Mouse (Mus musculus): ENCODE results near the gene Chst1. TPM values are rescaled to one million over a fixed set of nuclear protein-coding genes. Genes with fewer than 3 reads are reported as not detected.

Chst1 gene
- polyA plus RNA-seq, 1 experiment = 5.3 TPM

- no peak for TF ChIP-seq CTCF (IDR thresholded peaks at IDR 0.05; ENCODE audit: borderline replicate concordance, insufficient read depth, low read length)
- no peak for TF ChIP-seq POLR2A (IDR thresholded peaks at IDR 0.05; ENCODE audit: low read depth, low read length)
- Histone ChIP-seq H3K4me1 (ENCODE audit: control insufficient read depth, insufficient read depth, low read length) (peaks cover 8% of the 10 kb centered on the region), H3K27ac (ENCODE audit: insufficient read depth, low read length) (no peak overlapping the region), H3K4me3 (ENCODE audit: insufficient read depth, low read length) (no peak overlapping the region)
Observed at GRCm38 (mm10) chr2:92630799-92631198, 31.3 kb downstream of the Chst1 start.

GRCm38 (mm10) chr2:92632027-92632426 is 32.5 kb downstream of the Chst1 start:
- TF ChIP-seq POLR2A (IDR thresholded peaks at IDR 0.05; ENCODE audit: low read depth, low read length) (no peak), CTCF (IDR thresholded peaks at IDR 0.05; ENCODE audit: borderline replicate concordance, insufficient read depth, low read length) (no peak)
- H3K27ac ChIP-seq (ENCODE audit: insufficient read depth, low read length) = no peak overlapping the region
- H3K4me3 ChIP-seq (ENCODE audit: insufficient read depth, low read length) = no peak overlapping the region
- peaks cover 8% of the 10 kb centered on the region for H3K4me1 ChIP-seq (ENCODE audit: control insufficient read depth, insufficient read depth, low read length)

- no peak for TF ChIP-seq POLR2A (IDR thresholded peaks at IDR 0.05; ENCODE audit: low read depth, low read length)
- no peak for TF ChIP-seq CTCF (IDR thresholded peaks at IDR 0.05; ENCODE audit: borderline replicate concordance, insufficient read depth, low read length)
- no peak overlapping the region for H3K27ac ChIP-seq (ENCODE audit: insufficient read depth, low read length)
- H3K4me1 ChIP-seq (ENCODE audit: control insufficient read depth, insufficient read depth, low read length) = no peaks in the 10 kb centered on the region
- no peak overlapping the region for H3K4me3 ChIP-seq (ENCODE audit: insufficient read depth, low read length)
Observed at GRCm38 (mm10) chr2:92640555-92640954, 41.0 kb downstream of the Chst1 start.

- Histone ChIP-seq H3K4me1 (ENCODE audit: control insufficient read depth, insufficient read depth, low read length) (no peaks in the 10 kb centered on the region), H3K4me3 (ENCODE audit: insufficient read depth, low read length) (no peak overlapping the region), H3K27ac (ENCODE audit: insufficient read depth, low read length) (no peak overlapping the region)
- TF ChIP-seq CTCF (IDR thresholded peaks at IDR 0.05; ENCODE audit: borderline replicate concordance, insufficient read depth, low read length) (no peak), POLR2A (IDR thresholded peaks at IDR 0.05; ENCODE audit: low read depth, low read length) (no peak)
Observed at GRCm38 (mm10) chr2:92645282-92646037, 46.0 kb downstream of the Chst1 start.

- TF ChIP-seq POLR2A (IDR thresholded peaks at IDR 0.05; ENCODE audit: low read depth, low read length) (no peak), CTCF (IDR thresholded peaks at IDR 0.05; ENCODE audit: borderline replicate concordance, insufficient read depth, low read length) (no peak)
- Histone ChIP-seq H3K27ac (ENCODE audit: insufficient read depth, low read length) (no peak overlapping the region), H3K4me1 (ENCODE audit: control insufficient read depth, insufficient read depth, low read length) (no peaks in the 10 kb centered on the region), H3K4me3 (ENCODE audit: insufficient read depth, low read length) (no peak overlapping the region)
Observed at GRCm38 (mm10) chr2:92649154-92649801, 49.8 kb downstream of the Chst1 start.

- H3K27ac ChIP-seq (ENCODE audit: insufficient read depth, low read length) = no peak overlapping the region
- H3K4me3 ChIP-seq (ENCODE audit: insufficient read depth, low read length) = no peak overlapping the region
- TF ChIP-seq POLR2A (IDR thresholded peaks at IDR 0.05; ENCODE audit: low read depth, low read length) = no peak
- TF ChIP-seq CTCF (IDR thresholded peaks at IDR 0.05; ENCODE audit: borderline replicate concordance, insufficient read depth, low read length) = no peak
- H3K4me1 ChIP-seq (ENCODE audit: control insufficient read depth, insufficient read depth, low read length) = no peaks in the 10 kb centered on the region
Observed at GRCm38 (mm10) chr2:92650428-92650827, 50.9 kb downstream of the Chst1 start.

- H3K4me3 ChIP-seq (ENCODE audit: insufficient read depth, low read length) = no peak overlapping the region
- no peaks in the 10 kb centered on the region for H3K4me1 ChIP-seq (ENCODE audit: control insufficient read depth, insufficient read depth, low read length)
- TF ChIP-seq POLR2A (IDR thresholded peaks at IDR 0.05; ENCODE audit: low read depth, low read length) (no peak), CTCF (IDR thresholded peaks at IDR 0.05; ENCODE audit: borderline replicate concordance, insufficient read depth, low read length) (no peak)
- H3K27ac ChIP-seq (ENCODE audit: insufficient read depth, low read length) = no peak overlapping the region
Observed at GRCm38 (mm10) chr2:92651294-92651816, 51.8 kb downstream of the Chst1 start.

GRCm38 (mm10) chr2:92657189-92657588 is 57.7 kb downstream of the Chst1 start:
- Histone ChIP-seq H3K27ac (ENCODE audit: insufficient read depth, low read length) (no peak overlapping the region), H3K4me1 (ENCODE audit: control insufficient read depth, insufficient read depth, low read length) (no peaks in the 10 kb centered on the region), H3K4me3 (ENCODE audit: insufficient read depth, low read length) (no peak overlapping the region)
- TF ChIP-seq CTCF (IDR thresholded peaks at IDR 0.05; ENCODE audit: borderline replicate concordance, insufficient read depth, low read length) (no peak), POLR2A (IDR thresholded peaks at IDR 0.05; ENCODE audit: low read depth, low read length) (no peak)

GRCm38 (mm10) chr2:92658293-92659150 is 59.0 kb downstream of the Chst1 start:
- H3K4me3 ChIP-seq (ENCODE audit: insufficient read depth, low read length) = no peak overlapping the region
- TF ChIP-seq CTCF (IDR thresholded peaks at IDR 0.05; ENCODE audit: borderline replicate concordance, insufficient read depth, low read length) = no peak
- TF ChIP-seq POLR2A (IDR thresholded peaks at IDR 0.05; ENCODE audit: low read depth, low read length) = no peak
- H3K27ac ChIP-seq (ENCODE audit: insufficient read depth, low read length) = no peak overlapping the region
- H3K4me1 ChIP-seq (ENCODE audit: control insufficient read depth, insufficient read depth, low read length) = no peaks in the 10 kb centered on the region
